Mouse (Mus musculus) frontal cortex, adult (tissue): ENCODE data around the gene Shbg.
A peak's percentile ranks its signal among the peaks of the same experiment; 100 is the strongest.

Source experiments
- ATAC-seq: cut with Nextera tagmentation; 2 replicates; pipeline ENCODE4 v1.9.2; 2017; ENCODE audit warnings: mild to moderate bottlenecking, moderate library complexity, mixed read lengths; ENCODE audit not compliant: low TSS enrichment

The Shbg gene

GRCm38 (mm10) chr11:69617805-69618204 is at the start of gene Shbg:
Gene Shbg, minus strand, starts transcription at chr11:69617905.
- no peak for ATAC-seq

GRCm38 (mm10) chr11:69666665-69667005 is 48.9 kb upstream of the Shbg start:
- ATAC-seq: no peak

DNA sequence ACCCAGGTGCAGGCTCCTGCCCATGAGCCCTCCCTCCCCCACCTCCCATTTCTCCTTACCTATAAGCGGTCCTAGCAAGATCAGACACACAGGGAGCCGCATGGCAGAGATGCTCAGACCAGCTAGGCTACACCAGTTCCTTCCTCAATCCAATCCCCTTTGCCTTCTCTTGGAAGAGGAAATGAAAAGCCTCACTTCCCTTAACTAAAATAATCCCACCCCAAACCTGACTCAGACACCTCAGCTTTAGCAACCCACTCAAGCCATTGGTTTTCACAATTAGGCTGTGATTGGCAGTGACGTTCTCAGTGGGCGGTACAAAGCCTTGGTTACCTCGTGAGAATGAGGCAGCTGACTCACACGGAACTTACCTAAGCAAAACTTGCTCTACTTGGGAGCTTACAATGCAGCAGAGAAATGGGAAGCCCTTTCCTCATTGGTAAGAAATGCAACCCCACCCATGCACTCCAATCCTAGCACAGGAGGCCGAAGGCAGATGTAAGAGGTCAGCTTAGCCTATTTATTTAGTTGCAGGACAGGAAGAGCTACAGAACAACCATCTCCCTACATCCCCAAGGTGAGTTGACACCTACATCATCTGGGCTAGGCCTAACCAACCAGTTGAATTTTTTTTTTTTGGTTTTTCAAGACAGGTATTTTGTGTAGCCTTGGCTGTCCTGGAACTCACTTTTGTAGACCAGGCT is 48.4 kb upstream of the Shbg start, which contains the start of gene Cd68:
Gene Cd68 (minus strand): TSS at position 193 of the 704 bp plus-strand sequence.
- ATAC-seq: peak; percentile 20; the same call in 1 of the 2 replicates

DNA sequence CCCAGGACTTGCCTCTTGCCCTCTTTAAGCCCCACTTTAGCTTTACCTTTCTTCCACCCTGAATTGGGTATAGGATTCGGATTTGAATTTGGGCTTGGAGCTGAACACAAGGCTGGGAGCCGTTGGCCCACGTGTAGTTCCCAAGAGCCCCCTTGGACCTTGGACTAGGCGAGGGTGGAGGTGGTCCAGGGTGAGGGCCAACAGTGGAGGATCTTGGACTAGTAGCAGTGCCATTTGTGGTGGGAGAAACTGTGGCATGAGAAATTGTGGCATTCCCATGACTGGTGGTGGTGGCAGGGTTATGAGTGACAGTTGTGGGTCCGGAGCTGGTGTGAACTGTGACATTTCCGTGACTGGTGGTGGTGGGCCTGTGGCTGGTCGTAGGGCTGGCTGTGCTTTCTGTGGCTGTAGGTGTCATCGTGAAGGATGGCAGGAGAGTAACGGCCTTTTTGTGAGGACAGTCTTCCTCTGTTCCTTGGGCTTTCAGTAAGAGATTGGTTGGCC is 47.8 kb upstream of the Shbg start:
- ATAC-seq: no peak

DNA sequence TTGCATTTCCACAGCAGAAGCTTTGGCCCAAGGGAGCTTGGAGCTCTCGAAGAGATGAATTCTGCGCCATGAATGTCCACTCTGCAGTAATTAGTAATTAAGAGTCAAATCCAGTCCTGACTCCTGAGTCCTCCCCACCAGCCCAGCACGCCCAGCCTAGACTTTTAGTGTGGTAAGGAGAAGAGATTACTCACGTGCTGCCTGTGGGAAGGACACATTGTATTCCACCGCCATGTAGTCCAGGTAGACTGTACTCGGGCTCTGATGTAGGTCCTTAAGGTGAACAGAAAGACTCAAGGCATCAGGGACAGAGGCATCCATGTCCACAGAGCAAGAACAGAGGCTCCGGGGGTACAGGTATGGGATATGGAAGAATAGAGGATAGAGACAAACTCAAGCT is 47.1 kb upstream of the Shbg start:
- no peak for ATAC-seq

DNA sequence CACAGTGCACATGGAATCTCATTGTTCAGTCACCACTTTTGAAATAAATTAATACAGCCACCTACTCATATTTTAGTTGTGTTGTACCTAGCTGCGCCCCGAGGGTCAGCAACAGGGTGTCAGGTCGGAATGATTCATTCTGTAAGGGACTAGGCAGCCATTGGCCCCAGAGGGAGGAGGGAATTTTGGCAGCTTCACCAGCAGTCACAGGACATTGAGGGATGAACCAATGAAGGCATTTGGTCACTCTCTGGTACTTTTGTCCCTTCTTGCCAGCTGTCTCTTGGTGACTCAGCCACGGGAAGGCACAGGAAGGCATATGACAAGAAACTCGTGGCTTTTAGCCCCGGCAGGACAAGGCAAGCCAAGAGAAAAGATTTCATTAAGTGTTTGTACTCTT is 46.1 kb upstream of the Shbg start:
- ATAC-seq: no peak

DNA sequence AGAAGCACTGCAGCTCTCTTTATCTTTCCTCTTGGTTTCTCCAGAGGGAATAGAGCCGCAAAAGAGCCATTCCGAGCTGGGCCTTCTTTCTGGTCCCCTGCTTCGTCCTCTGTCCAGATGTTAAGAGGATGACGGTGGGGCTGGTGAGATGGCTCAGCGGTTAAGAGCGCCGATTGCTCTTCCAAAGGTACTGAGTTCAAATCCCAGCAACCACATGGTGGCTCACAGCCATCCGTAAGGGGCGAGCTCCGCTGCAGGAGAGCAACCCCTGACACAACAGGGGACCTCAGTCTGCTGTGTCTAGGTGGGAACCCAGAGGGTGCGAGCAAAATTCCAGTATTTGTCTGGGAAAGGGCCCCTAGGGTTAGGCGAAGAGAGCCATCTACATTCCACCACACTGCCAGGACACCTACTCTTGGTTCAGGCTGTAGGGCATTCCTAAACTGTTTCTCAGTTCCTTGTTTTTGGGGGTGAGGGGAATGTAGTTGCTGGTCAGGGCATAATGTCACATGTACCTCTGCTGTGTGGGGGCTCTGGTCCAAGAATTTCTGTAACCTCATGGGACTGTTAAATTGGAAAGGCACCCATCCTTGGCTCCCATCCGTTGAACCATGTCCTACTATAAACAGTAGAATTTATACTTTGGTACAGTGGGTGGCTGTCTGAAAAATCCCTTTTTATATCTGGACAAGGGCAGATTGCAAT is 45.4 kb upstream of the Shbg start:
- ATAC-seq: no peak

DNA sequence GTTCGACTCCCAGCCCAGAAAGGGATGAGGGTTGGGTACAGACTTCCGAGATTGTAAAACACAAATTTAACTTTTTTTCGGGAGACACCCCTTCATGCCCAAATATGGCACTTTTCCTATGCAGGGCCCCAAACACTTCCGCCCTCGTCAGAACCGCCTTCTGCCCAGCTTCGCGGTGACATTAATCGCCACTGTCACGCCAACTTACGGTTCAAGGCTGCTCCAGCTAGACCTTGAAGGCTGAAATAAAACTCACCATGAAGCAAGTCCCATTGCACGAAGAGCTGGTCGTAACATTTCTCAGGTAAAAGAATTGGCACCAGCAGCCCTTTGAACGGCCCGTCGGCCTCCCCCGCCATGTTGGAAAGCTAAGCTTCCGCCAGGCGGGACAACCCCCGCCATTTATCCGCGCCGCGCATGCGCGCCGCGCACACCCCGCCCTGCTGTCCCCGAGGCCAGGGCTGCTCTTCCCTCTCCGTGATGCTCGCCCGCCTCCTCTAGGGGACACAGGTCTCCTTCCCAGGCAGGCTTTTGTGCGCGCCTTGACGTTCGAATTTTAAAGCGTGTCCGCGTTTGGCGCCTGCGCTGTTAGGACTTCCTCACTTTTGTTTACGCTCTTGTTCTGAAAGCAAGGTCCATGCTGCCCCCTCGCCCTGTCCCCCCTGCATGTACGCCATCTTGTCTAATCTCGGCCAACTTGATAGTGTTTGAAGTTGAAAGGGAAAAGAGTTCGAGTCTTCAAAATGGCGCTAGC is 44.7 kb upstream of the Shbg start, which contains the start of gene Mpdu1:
Gene Mpdu1 (minus strand): TSS at position 430 of the 754 bp plus-strand sequence.
- ATAC-seq: peak; percentile 92

GRCm38 (mm10) chr11:69661221-69661881 is 43.6 kb upstream of the Shbg start:
- no peak for ATAC-seq

DNA sequence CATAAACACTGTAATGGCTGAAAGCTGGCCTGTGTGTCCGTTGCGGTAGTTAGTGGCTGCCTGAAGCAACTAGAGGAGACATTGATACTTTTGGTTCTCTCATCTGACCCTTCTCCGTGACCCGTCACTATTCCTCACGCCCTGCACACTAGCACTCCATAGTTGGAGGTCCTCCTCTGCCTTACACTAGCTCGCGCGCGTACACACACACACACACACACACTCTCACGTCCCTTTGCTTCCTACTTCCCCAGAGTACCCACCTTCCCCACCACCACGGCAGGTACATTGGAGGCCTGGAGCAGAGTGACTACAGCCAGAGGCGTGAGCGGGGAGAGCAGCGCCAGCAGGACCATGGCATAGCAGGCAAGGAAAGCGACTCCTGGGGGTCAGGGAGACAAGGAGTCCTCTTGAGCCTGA is 39.8 kb upstream of the Shbg start:
- no peak for ATAC-seq

GRCm38 (mm10) chr11:69656617-69657461 is 39.1 kb upstream of the Shbg start:
- peak; percentile 38; the same call in 1 of the 2 replicates for ATAC-seq

GRCm38 (mm10) chr11:69656065-69656455 is 38.4 kb upstream of the Shbg start:
- no peak for ATAC-seq

DNA sequence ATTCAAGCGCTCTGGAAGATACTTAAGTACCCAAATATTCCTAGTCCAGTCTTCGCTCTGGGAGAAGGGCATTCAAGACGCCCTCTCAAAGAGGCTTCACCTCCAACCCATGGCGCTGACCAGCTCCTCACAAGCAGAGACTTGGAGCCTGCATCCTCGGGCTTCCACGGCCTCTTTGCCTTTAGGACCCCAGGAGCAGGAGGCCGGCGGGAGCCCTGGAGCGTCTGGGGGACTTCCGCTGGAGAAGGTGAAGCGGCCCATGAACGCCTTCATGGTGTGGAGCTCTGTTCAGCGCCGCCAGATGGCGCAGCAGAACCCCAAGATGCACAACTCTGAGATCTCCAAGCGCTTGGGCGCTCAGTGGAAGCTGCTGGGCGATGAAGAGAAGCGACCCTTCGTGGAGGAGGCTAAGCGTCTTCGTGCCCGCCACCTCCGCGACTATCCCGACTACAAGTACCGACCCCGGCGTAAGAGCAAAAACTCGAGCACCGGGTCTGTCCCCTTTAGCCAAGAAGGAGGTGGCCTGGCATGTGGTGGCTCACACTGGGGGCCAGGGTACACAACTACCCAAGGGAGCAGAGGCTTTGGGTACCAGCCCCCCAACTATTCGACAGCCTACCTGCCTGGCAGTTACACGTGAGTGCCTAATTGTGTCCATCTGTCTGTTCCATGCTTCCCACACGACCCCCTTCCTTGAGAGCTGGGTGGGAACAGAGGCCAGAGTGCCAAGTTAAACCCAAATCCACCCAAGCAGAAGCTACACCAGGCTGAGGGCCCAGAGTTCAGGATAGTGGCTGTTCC is 37.8 kb upstream of the Shbg start, which contains the start of gene Sox15:
Gene Sox15 (plus strand): TSS at position 51 of the 801 bp plus-strand sequence.
- peak; percentile 89 for ATAC-seq

DNA sequence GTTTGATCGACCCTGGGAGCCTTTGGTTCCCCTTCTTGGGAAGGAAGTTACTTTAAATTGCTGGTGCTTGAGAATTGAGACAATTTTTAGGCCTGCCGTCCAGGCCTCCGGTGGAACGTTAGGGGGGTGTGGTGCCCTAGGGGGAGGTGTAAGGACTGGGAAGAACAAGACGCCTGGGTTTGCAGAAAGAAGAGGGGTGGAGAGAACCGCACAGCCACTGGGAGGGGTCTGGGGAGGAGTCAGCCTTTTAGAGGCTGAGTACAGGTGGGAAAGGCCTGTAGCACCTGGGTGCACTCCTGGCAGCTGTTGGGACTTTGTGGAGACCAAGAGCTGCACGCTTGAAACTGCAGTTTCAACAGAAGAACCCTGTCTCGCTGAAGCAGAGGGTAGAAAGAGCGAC is 37.1 kb upstream of the Shbg start:
- no peak for ATAC-seq

DNA sequence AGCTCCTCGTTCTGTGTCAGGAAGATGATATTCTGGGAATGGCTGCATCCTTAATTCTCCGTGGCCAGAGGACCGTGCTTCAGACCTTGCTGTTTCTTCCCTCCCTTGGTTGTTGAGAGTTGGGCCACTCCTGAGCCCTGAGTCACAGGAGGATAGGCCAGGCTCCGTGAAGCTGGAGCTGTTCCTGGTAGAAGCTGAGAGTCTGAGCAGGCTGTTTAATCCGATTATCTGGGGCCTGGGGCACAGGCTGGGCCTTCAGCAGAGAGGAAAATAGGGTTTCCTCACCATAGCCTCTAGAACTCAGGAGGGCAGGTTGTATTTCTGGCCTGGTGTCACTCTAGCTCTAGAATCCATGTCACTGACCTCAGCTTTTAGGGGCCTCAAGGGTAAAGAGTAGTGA is 35.7 kb upstream of the Shbg start:
- no peak for ATAC-seq

DNA sequence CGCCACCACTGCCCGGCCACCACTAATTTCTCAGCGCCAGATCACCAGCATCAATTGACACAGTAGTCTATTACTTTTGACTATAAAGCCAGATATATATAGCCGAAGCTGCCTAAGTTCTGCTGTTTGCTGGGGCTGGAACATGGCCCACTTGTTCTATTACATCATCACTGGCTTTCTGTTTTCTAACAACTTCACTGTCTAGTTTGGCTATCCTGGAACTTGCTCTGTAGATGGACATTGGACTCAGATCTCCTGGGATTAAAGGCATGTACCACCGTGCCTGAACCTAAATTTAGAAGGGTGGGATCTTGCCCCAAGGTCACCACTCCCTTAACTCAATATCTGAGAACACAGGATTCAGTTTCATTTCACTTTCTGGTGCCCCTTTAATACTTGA is 28.2 kb upstream of the Shbg start:
- ATAC-seq: no peak

DNA sequence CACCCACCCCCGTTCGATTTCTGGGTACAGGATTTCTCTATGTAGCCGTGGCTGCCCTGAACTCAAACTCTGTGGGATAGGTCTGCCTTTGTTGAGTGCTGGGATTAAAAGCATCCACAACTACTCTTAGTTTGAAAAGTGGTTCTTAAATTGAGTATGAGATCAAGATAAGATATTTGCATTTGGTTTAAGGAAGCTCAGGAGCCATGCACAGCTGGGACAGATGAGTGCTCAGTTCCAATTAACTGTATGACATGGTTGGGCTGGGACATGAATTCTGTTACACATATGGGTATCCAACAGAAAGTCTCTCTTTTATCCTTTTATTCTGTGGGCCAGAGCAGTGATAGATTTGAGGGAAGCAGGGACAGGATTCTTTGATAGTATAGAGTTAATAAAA is 17.8 kb upstream of the Shbg start:
- ATAC-seq: no peak

GRCm38 (mm10) chr11:69633128-69633866 is 15.6 kb upstream of the Shbg start:
- peak; percentile 20; the same call in 1 of the 2 replicates for ATAC-seq
